Mouse (Mus musculus): Measurements from ENCODE around the gene H2afj.

DNA sequence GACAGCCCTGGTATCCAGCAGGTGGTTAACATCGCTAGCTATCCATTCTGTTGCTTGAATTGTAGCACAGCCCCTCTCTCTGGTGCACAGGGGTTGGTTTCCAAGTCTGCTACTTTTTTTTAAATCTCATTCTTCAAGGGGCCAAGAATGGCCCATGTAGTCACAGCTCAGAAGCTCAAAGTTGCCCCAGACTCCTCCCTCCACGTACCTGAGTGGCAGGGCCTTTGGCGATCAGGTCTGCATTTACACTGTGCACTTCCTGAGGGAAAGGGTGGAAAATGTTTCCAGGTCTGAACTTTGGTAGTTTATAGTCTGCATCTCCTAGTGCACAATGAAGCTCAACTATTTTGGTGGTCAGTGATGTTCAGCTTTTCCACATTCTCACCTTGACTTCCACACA, 39.2 kb downstream of the H2afj start:
- TF ChIP-seq CTCF (IDR thresholded peaks at IDR 0.05; ENCODE audit: low read depth): no peak
- TF ChIP-seq EP300 (optimal IDR thresholded peaks at IDR 0.05): no peak
